ENCODE assay signal across 22 mouse cellular contexts in genomic region chr11:102565741-102566140, GRCm38 (mm10). TPM values are rescaled to one million over a fixed set of nuclear protein-coding genes. Genes with fewer than 3 reads are reported as not detected.
DNase-seq lines count a peak whose midpoint lies in the region; ATAC-seq and TF ChIP-seq lines count a peak whose summit lies in the region.
"Had no signal": no experiment of that assay in that cellular context is flagged by ENCODE, and none has a peak within 500 bp of the region (broad histone marks: within the 10 kb centered on the region; RNA-seq: fewer than 3 reads in every experiment).

No protein-coding gene starts in this region.

- H3K27ac ChIP-seq in heart, embryonic 14.5 days (replicated peaks in 1 of 2; ENCODE audit: control insufficient read depth in 1 of 2, insufficient read depth in 1 of 2, low read depth in 2 of 2, low read length in 2 of 2) = peak overlapping the region; percentile 64 to 66
- peak overlapping the region; percentile 57 for H3K27ac ChIP-seq in lung, embryonic 15.5 days
- peak overlapping the region; percentile 89 for H3K27ac ChIP-seq in liver, embryonic 12.5 days
- H3K27ac ChIP-seq in small intestine, adult 2 months (ENCODE audit: insufficient read depth, low read depth, low read length) = peak overlapping the region; percentile 28
- H3K27ac ChIP-seq in cerebellum, adult 2 months (ENCODE audit: insufficient read depth, low read length) = no peak overlapping the region
- H3K27ac ChIP-seq: embryonic facial prominence, embryonic 15.5 days; hindbrain, embryonic 14.5 days; left cerebral cortex, adult 2 months; midbrain, embryonic 13.5 days; neural tube, embryonic 12.5 days had no signal

- no peak for TF ChIP-seq CTCF in small intestine, adult 2 months (IDR thresholded peaks at IDR 0.05; ENCODE audit: extremely low read depth, insufficient read length, insufficient replicate concordance, low read depth, low read length)
- no peak for TF ChIP-seq CTCF in cerebellum, adult 2 months (IDR thresholded peaks at IDR 0.05; ENCODE audit: borderline replicate concordance, insufficient read depth, low read depth, low read length)

- no peaks in the 10 kb centered on the region for H3K9me3 ChIP-seq in heart, embryonic 14.5 days (ENCODE audit: control insufficient read depth, low read length)
- H3K9me3 ChIP-seq in lung, embryonic 15.5 days = no peaks in the 10 kb centered on the region
- no peaks in the 10 kb centered on the region for H3K9me3 ChIP-seq in liver, embryonic 12.5 days (replicated peaks)
- H3K9me3 ChIP-seq: embryonic facial prominence, embryonic 15.5 days; G1E; midbrain, embryonic 13.5 days; neural tube, embryonic 12.5 days had no signal

- no peak for TF ChIP-seq POLR2A in small intestine, adult 2 months (IDR thresholded peaks at IDR 0.05; ENCODE audit: low read depth, low read length)
- no peak for TF ChIP-seq POLR2A in cerebellum, adult 2 months (IDR thresholded peaks at IDR 0.05; ENCODE audit: borderline replicate concordance, insufficient read depth, low read length)

- peaks cover 2 to 4% of the 10 kb centered on the region in 2 experiments; a peak in 3 of 4 replicates for H3K4me1 ChIP-seq in heart, embryonic 14.5 days (ENCODE audit: control insufficient read depth in 2 of 2, insufficient read depth in 2 of 2, low read length in 2 of 2)
- H3K4me1 ChIP-seq in lung, embryonic 15.5 days = no peaks in the 10 kb centered on the region
- peaks cover 20% of the 10 kb centered on the region for H3K4me1 ChIP-seq in liver, embryonic 12.5 days
- H3K4me1 ChIP-seq in small intestine, adult 2 months (ENCODE audit: control insufficient read depth, insufficient read depth, insufficient read length, low read length) = peaks cover 5% of the 10 kb centered on the region; the same call in 1 of the 2 replicates
- H3K4me1 ChIP-seq in cerebellum, adult 2 months (ENCODE audit: control insufficient read depth, insufficient read depth, low read length) = no peaks in the 10 kb centered on the region
- H3K4me1 ChIP-seq: embryonic facial prominence, embryonic 15.5 days; midbrain, embryonic 13.5 days; neural tube, embryonic 12.5 days had no signal

- DNase-seq in heart, postnatal 36 days = no peak
- DNase-seq in lung, postnatal 4 days = no peak
- no peak for DNase-seq in cerebellum, adult 2 months
- DNase-seq: adrenal gland, postnatal 36 days; cerebellum, adult 11-12 months; cerebellum, postnatal 25 days; kidney, postnatal 36 days; layer of hippocampus, adult 9-11 months; left cerebral cortex, postnatal 4 days; right cerebral cortex, adult 18-20 months had no signal

- no peak overlapping the region for H3K4me3 ChIP-seq in heart, embryonic 14.5 days (ENCODE audit: control insufficient read depth in 1 of 2, insufficient read depth in 1 of 2, low read depth in 1 of 2, low read length in 2 of 2)
- no peak overlapping the region for H3K4me3 ChIP-seq in lung, embryonic 15.5 days
- 0 out of 2 replicates have a peak overlapping the region, but pooled peaks have one; percentile 5 for H3K4me3 ChIP-seq in liver, embryonic 12.5 days
- H3K4me3 ChIP-seq in small intestine, adult 2 months (ENCODE audit: low read depth, low read length) = no peak overlapping the region
- H3K4me3 ChIP-seq in cerebellum, adult 2 months (replicated peaks; ENCODE audit: insufficient read depth, low read depth, low read length) = no peak overlapping the region
- H3K4me3 ChIP-seq: embryonic facial prominence, embryonic 15.5 days; left cerebral cortex, adult 2 months; midbrain, embryonic 13.5 days; neural tube, embryonic 12.5 days had no signal

- no peaks in the 10 kb centered on the region for H3K27me3 ChIP-seq in heart, embryonic 14.5 days (ENCODE audit: control insufficient read depth, insufficient read depth, low read length)
- H3K27me3 ChIP-seq in lung, embryonic 15.5 days = no peaks in the 10 kb centered on the region
- H3K27me3 ChIP-seq in liver, embryonic 12.5 days (replicated peaks) = no peaks in the 10 kb centered on the region
- no peaks in the 10 kb centered on the region for H3K27me3 ChIP-seq in small intestine, adult 2 months (ENCODE audit: control insufficient read depth, insufficient read depth, low read length)
- H3K27me3 ChIP-seq in cerebellum, adult 2 months (ENCODE audit: control insufficient read depth, insufficient read depth, low read length) = no peaks in the 10 kb centered on the region
- H3K27me3 ChIP-seq: embryonic facial prominence, embryonic 15.5 days; midbrain, embryonic 13.5 days; neural tube, embryonic 12.5 days had no signal

- peak overlapping the region; percentile 38; the same call in 1 of the 2 replicates for H3K9ac ChIP-seq in heart, embryonic 14.5 days (ENCODE audit: low read length)
- no peak overlapping the region for H3K9ac ChIP-seq in lung, embryonic 15.5 days
- peak overlapping the region; percentile 61 for H3K9ac ChIP-seq in liver, embryonic 12.5 days
- H3K9ac ChIP-seq: embryonic facial prominence, embryonic 15.5 days; hindbrain, embryonic 14.5 days; midbrain, embryonic 13.5 days; neural tube, embryonic 12.5 days had no signal

- no peak for ATAC-seq in heart, embryonic 14.5 days (ENCODE audit: insufficient number of reproducible peaks, insufficient read depth, low FRiP score, low read depth)
- no peak for ATAC-seq in lung, embryonic 15.5 days (ENCODE audit: borderline replicate concordance, extremely low read depth, low FRiP score, low TSS enrichment)
- ATAC-seq in liver, embryonic 12.5 days = peak; percentile 72; the same call in 1 of the 2 replicates
- ATAC-seq: midbrain, embryonic 13.5 days had no signal

- no peaks in the 10 kb centered on the region for H3K36me3 ChIP-seq in heart, embryonic 14.5 days (ENCODE audit: control insufficient read depth, insufficient read depth, low read length)
- H3K36me3 ChIP-seq in lung, embryonic 15.5 days = no peaks in the 10 kb centered on the region
- no peaks in the 10 kb centered on the region for H3K36me3 ChIP-seq in liver, embryonic 12.5 days
- H3K36me3 ChIP-seq in small intestine, adult 2 months (ENCODE audit: control insufficient read depth, insufficient read depth, low read length) = no peaks in the 10 kb centered on the region
- H3K36me3 ChIP-seq: embryonic facial prominence, embryonic 15.5 days; G1E; midbrain, embryonic 13.5 days; neural tube, embryonic 12.5 days had no signal

- intact Hi-C loops in heart, postnatal 36 days (cut with DNase I) = no loop called here

- H3K4me2 ChIP-seq in heart, embryonic 14.5 days (ENCODE audit: low read length) = peak overlapping the region; percentile 45
- H3K4me2 ChIP-seq in lung, embryonic 15.5 days = peak overlapping the region; percentile 26
- peak overlapping the region; percentile 62 for H3K4me2 ChIP-seq in liver, embryonic 12.5 days
- H3K4me2 ChIP-seq: embryonic facial prominence, embryonic 15.5 days; hindbrain, embryonic 14.5 days; midbrain, embryonic 13.5 days; neural tube, embryonic 12.5 days had no signal

RNA-seq across cellular contexts. Expression of gene Gpatch8, which starts 9.5 kb away (rescaled TPM):
- 30.7 and 36.9 TPM in 2 replicates for polyA plus RNA-seq in heart, embryonic 14.5 days (2014; fragmentation: Nextera tagmentation; extraction: Ambion mirVana)
- 10 to 100 TPM; 18.0 to 21.9 TPM for total RNA-seq in heart, postnatal 36 days (2021)
- 44.6 and 49.7 TPM in 2 replicates for polyA plus RNA-seq in lung, embryonic 15.5 days (2015; fragmentation: Nextera tagmentation; extraction: Ambion mirVana)
- polyA plus RNA-seq in liver, embryonic 12.5 days (2016; fragmentation: Nextera tagmentation; extraction: Ambion mirVana) = 25.8 and 26.5 TPM in 2 replicates
- polyA plus RNA-seq in small intestine, adult 2 months (2012; rRNA removed) = 8.2 and 26.3 TPM in 2 replicates
- 64.7 and 66.9 TPM in 2 replicates for polyA plus RNA-seq in cerebellum, adult 2 months (2012; rRNA removed)

RNA-seq across cellular contexts. Expression of gene Gm11627, which starts 13.5 kb away (rescaled TPM):
- polyA plus RNA-seq in heart, embryonic 14.5 days (2014; fragmentation: Nextera tagmentation; extraction: Ambion mirVana) = 12.6 and 13.9 TPM in 2 replicates
- total RNA-seq in heart, postnatal 36 days (2021) = 1 to 10 TPM; 1.4 to 1.5 TPM
- 16.1 and 20.3 TPM in 2 replicates for polyA plus RNA-seq in lung, embryonic 15.5 days (2015; fragmentation: Nextera tagmentation; extraction: Ambion mirVana)
- polyA plus RNA-seq in liver, embryonic 12.5 days (2016; fragmentation: Nextera tagmentation; extraction: Ambion mirVana) = 0.51 and 0.96 TPM in 2 replicates
- 0.42 and 0.51 TPM in 2 replicates for polyA plus RNA-seq in small intestine, adult 2 months (2012; rRNA removed)
- polyA plus RNA-seq in cerebellum, adult 2 months (2012; rRNA removed) = 1.1 and 1.3 TPM in 2 replicates
- total RNA-seq: G1E; liver, adult 2 months; megakaryocyte, adult 5-6 weeks had no signal
- polyA plus RNA-seq: G1E; liver, adult 2 months had no signal

RNA-seq across cellular contexts. Expression of gene Fzd2, which starts 38.5 kb away (rescaled TPM):
- polyA plus RNA-seq in heart, embryonic 14.5 days (2014; fragmentation: Nextera tagmentation; extraction: Ambion mirVana) = 18.7 and 24.0 TPM in 2 replicates
- total RNA-seq in heart, postnatal 36 days (2021) = 1 to 10 TPM; 3.1 to 5.4 TPM
- polyA plus RNA-seq in lung, embryonic 15.5 days (2015; fragmentation: Nextera tagmentation; extraction: Ambion mirVana) = 35.9 and 38.1 TPM in 2 replicates
- 3.5 and 4.7 TPM in 2 replicates for polyA plus RNA-seq in liver, embryonic 12.5 days (2016; fragmentation: Nextera tagmentation; extraction: Ambion mirVana)
- 9.0 and 12.4 TPM in 2 replicates for polyA plus RNA-seq in small intestine, adult 2 months (2012; rRNA removed)
- 2.7 and 2.9 TPM in 2 replicates for polyA plus RNA-seq in cerebellum, adult 2 months (2012; rRNA removed)
- total RNA-seq: G1E; megakaryocyte, adult 5-6 weeks had no signal
- polyA plus RNA-seq: G1E had no signal
